Mouse (Mus musculus): ENCODE results near the gene Ccdc127.

Gene Ccdc127

GRCm38 (mm10) chr13:74390371-74390990 is 40.4 kb downstream of the Ccdc127 start, which contains the start of gene Zfp72:
Gene Zfp72 (minus strand): TSS chr13:74390836.
- peak; percentile 66 for DNase-seq

- DNase-seq, result no peak
Measured at GRCm38 (mm10) chr13:74391156-74391555, 41.0 kb downstream of the Ccdc127 start.

- DNase-seq, result no peak
Measured at GRCm38 (mm10) chr13:74399298-74399839, 49.3 kb downstream of the Ccdc127 start, which contains the start of gene Ftl1-ps1. Gene Ftl1-ps1 (plus strand): TSS chr13:74399694.

Data from thymus, postnatal 14 days (tissue).